Mouse (Mus musculus) liver, embryonic 11.5 days (tissue): ENCODE measurements at regions not wholly inside any gene's neighbourhood (a gene's known extent, or its start where the extent isn't known, plus 50 kb on each side); places are given as distances from the start of the nearest gene placed in this dataset.

Experiments used
- ATAC-seq: fragments of 200-750 bp; cut with Nextera tagmentation; replicated peaks from 2 replicates; pipeline ENCODE4 v1.8.0; 2017; ENCODE audit warnings: moderate number of reproducible peaks, mild to moderate bottlenecking, moderate TSS enrichment, moderate library complexity; ENCODE audit not compliant: low FRiP score
- DNase-seq: peaks from one replicate; pipeline ENCODE4 v3.0.0-alpha.2; 2017; ENCODE audit warnings: low spot score
- H3K27ac ChIP-seq: fragments of 300-500 bp; sonication (generic); 2 replicates; pipeline ENCODE4 v1.5.1; 2014; ENCODE audit warnings: mild to moderate bottlenecking, low read depth, low read length, control low read depth
- H3K27me3 ChIP-seq: fragments of 300-500 bp; sonication (generic); replicated peaks from 2 replicates; pipeline ENCODE4 v1.6.1; 2014; ENCODE audit warnings: low read length, mixed read lengths; ENCODE audit not compliant: control insufficient read depth, insufficient read depth
- H3K36me3 ChIP-seq: fragments of 300-500 bp; sonication (generic); 2 replicates; pipeline ENCODE4 v1.6.1; 2014; ENCODE audit warnings: mild to moderate bottlenecking, low read length, moderate library complexity, mixed read lengths; ENCODE audit not compliant: control insufficient read depth, insufficient read depth
- H3K4me1 ChIP-seq: fragments of 300-500 bp; sonication (generic); replicated peaks from 2 replicates; pipeline ENCODE4 v1.6.1; 2014; ENCODE audit warnings: low read length, mixed read lengths; ENCODE audit not compliant: control insufficient read depth, insufficient read depth
- H3K4me2 ChIP-seq: fragments of 300-500 bp; sonication (generic); 2 replicates; pipeline ENCODE4 v1.6.1; 2014; ENCODE audit warnings: mild to moderate bottlenecking, control low read depth, moderate library complexity
- H3K4me3 ChIP-seq: fragments of 300-500 bp; sonication (generic); 2 replicates; pipeline ENCODE4 v1.5.1; 2014; ENCODE audit warnings: low read depth, low read length, control low read depth
- H3K9ac ChIP-seq: fragments of 300-500 bp; sonication (generic); 2 replicates; pipeline ENCODE4 v1.6.1; 2014; ENCODE audit warnings: low read depth, low read length, control low read depth
- H3K9me3 ChIP-seq: fragments of 300-500 bp; sonication (generic); 2 replicates; pipeline ENCODE4 v1.6.1; 2016; ENCODE audit warnings: low read length, inconsistent platforms, mixed read lengths; ENCODE audit not compliant: control insufficient read depth
- WGBS: fragments of 180-500 bp; shearing (Covaris S2); extraction: QIAGEN DNeasy Blood & Tissue Kit; methylation state at CpG from one replicate; pipeline ENCODE4 v1.1.7; 2014; 5-methylcytosine and 5-hydroxymethylcytosine counted together

DNA sequence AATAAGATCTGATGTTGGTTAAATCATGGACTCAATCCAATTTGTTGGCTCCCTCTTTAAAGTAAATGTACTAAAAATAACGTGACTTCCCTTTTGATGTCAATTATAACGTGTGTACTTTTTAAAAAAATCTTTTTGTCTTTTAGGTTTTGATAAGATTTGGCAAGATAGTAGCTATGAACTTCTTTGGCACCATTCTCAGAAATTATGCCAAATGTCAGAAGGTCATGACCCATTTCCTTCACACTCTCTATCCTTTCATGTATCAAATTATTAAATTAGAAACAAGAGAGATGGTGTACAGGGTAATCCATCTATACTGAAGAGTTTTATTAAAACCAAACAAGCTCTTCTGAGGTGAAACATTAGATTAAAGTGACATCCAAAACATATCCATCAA lies 121.4 kb upstream of the Dph6 start:
- no peak for DNase-seq
- Histone ChIP-seq H3K4me1 (no peaks in the 10 kb centered on the region), H3K4me2 (no peak overlapping the region), H3K27me3 (no peaks in the 10 kb centered on the region), H3K9ac (no peak overlapping the region), H3K27ac (no peak overlapping the region), H3K4me3 (no peak overlapping the region), H3K9me3 (no peaks in the 10 kb centered on the region), H3K36me3 (no peaks in the 10 kb centered on the region)
- no peak for ATAC-seq
- 63% methylated on average over 2 of the region's 2 CpGs for WGBS

DNA sequence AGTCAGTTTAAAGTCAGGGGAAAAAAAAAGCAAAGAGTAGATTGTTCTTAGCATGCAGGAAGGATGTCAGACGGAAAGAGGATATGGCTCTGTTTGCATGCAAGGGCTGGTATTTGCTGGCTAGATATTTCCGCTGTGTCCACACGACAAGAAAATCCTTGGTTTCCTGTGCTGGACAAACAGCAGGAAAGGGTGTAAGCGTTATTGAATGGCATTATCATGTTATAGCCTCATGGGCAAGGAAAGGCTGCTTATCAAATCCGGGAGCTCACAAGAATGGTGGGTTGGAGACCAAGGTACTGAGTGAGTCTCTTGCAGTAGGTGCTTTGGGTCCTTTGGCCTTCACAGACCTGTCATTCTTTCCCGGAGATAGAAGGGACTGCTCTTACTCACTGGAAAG lies 127.7 kb upstream of the Dph6 start:
- Histone ChIP-seq H3K4me1 (no peaks in the 10 kb centered on the region), H3K27me3 (no peaks in the 10 kb centered on the region), H3K4me2 (no peak overlapping the region), H3K9ac (no peak overlapping the region), H3K4me3 (no peak overlapping the region), H3K36me3 (no peaks in the 10 kb centered on the region), H3K27ac (no peak overlapping the region), H3K9me3 (no peaks in the 10 kb centered on the region)
- WGBS = 55% methylated on average over 6 of the region's 6 CpGs
- DNase-seq (no peak), ATAC-seq (peak; percentile 47; the same call in 1 of the 2 replicates)

DNA sequence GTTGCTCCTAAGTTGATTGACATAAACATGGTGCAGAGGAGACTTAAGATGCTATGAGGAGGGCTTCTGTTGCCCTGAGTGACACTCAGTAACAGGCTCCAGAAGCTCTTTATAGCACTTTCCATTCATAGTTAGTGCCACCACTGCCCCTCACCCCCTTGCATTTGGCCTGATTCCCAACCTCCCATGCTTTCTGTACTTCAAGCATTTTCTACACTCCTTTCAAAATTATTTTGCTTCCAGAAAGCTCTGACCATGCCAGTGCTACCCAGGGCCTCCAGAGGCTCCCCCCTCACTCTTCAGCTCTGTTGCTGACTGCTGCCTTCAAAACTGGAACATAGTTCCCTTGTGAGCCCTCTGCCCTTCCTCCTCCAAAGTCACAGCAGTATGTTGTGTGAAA lies 129.4 kb upstream of the Dph6 start:
- Histone ChIP-seq H3K4me3 (no peak overlapping the region), H3K9me3 (no peaks in the 10 kb centered on the region), H3K27me3 (no peaks in the 10 kb centered on the region), H3K36me3 (no peaks in the 10 kb centered on the region), H3K4me2 (no peak overlapping the region), H3K9ac (no peak overlapping the region), H3K27ac (no peak overlapping the region), H3K4me1 (no peaks in the 10 kb centered on the region)
- DNase-seq (no peak), ATAC-seq (no peak)

DNA sequence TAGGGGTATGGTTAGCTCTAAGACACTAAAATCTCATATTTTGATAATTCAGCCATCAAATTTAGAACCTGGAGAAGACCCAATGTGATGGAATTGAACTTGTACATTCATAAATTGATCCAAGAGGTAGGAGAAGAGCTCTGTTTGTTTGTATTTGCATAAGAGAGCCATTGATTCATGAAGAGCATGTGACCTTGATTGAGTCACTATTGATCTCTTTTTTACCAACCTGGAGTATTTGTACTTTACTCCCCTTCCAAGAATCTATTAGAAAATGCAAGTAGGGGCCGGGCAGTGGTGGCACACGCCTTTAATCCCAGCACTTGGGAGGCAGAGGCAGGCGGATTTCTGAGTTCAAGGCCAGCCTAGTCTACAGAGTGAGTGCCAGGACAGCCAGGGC lies 133.5 kb upstream of the Dph6 start:
- no peak for DNase-seq
- Histone ChIP-seq H3K4me2 (no peak overlapping the region), H3K4me3 (no peak overlapping the region), H3K27ac (no peak overlapping the region), H3K9me3 (no peaks in the 10 kb centered on the region), H3K27me3 (no peaks in the 10 kb centered on the region), H3K4me1 (no peaks in the 10 kb centered on the region), H3K9ac (no peak overlapping the region), H3K36me3 (no peaks in the 10 kb centered on the region)
- ATAC-seq = no peak
- WGBS = 63% methylated on average over 3 of the region's 3 CpGs

DNA sequence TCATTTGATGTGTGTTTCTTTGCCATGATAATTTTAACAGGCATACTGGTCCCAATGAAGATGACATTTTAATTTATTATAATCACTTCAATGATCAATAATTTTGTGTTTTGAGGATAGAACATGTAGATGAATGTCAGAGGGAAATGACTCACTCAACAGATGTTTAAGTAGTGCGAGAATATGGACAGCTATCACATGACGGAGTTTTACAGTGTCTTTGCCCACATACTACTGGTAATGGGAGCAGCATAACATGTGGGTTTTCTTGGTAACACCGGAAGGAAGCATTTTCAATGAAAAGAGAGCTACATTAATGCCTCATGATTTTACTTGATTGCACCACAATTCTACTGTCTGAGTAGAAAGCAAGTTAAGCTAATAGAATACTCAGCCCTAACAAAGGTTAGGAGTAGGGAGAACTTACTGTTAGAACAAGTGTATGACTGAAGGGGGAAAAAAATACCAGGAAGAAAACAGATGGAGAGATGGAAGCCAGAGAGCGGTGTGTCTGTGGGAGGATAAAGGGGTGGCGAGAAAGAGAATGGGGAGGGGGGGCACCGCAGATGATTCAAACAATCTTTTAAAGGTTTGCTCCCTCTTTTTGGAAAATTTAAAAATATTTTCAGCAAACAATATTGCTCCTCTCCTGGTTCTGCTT lies 142.0 kb upstream of the Dph6 start:
- Histone ChIP-seq H3K4me3 (no peak overlapping the region), H3K27me3 (no peaks in the 10 kb centered on the region), H3K9me3 (no peaks in the 10 kb centered on the region), H3K9ac (no peak overlapping the region), H3K4me2 (no peak overlapping the region), H3K4me1 (no peaks in the 10 kb centered on the region), H3K36me3 (no peaks in the 10 kb centered on the region), H3K27ac (no peak overlapping the region)
- 83% methylated on average over 6 of the region's 6 CpGs for WGBS
- DNase-seq (no peak), ATAC-seq (no peak)

DNA sequence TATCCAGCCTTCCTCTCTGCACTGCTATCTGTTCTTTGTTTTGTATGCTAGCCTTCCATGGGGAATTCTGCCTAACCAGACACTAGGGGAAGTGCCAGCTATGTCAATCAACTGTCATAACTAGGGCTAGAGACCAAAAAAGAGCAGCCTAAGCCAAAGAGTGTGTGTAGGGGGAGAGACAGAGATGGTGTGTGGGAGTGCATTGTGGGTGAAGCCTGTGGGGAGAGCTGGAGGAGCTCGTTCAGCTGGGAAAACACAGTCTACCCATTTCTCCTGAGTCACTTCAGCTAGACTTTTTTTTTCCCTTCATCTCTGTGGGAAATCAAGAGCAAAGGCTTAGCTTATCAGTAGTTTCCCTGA lies 142.5 kb upstream of the Dph6 start:
- H3K9ac ChIP-seq = no peak overlapping the region
- no peaks in the 10 kb centered on the region for H3K9me3 ChIP-seq
- H3K4me1 ChIP-seq = no peaks in the 10 kb centered on the region
- no peak overlapping the region for H3K4me2 ChIP-seq
- ATAC-seq (no peak), DNase-seq (no peak)
- WGBS = 11% methylated on average over 1 of the region's 1 CpGs
- H3K27me3 ChIP-seq = no peaks in the 10 kb centered on the region
- H3K27ac ChIP-seq = no peak overlapping the region
- H3K36me3 ChIP-seq = no peaks in the 10 kb centered on the region
- no peak overlapping the region for H3K4me3 ChIP-seq

DNA sequence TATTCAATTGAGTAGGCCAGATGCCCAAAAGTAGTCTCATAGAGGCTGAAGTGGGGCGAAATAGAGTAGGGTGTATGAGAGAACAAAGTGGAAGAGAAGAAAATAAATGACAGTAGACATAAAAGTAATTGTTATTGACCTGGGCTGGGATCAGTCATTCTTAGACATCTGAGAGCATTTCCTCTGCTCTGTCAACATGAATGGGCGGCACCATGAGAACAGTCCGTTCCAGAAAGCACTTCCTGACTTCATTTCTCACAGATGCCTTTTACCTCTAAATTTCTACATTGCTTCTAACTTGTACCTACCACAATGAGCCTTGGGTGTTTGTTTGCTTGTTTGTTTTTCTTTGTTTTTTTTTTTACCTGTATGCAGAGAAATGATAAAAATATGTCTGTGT lies 148.5 kb upstream of the Dph6 start:
- Histone ChIP-seq H3K27ac (no peak overlapping the region), H3K4me3 (no peak overlapping the region), H3K4me1 (no peaks in the 10 kb centered on the region), H3K27me3 (no peaks in the 10 kb centered on the region), H3K9me3 (no peaks in the 10 kb centered on the region), H3K4me2 (no peak overlapping the region), H3K9ac (no peak overlapping the region), H3K36me3 (no peaks in the 10 kb centered on the region)
- DNase-seq = no peak
- WGBS = 73% methylated on average over 3 of the region's 3 CpGs
- ATAC-seq = no peak

DNA sequence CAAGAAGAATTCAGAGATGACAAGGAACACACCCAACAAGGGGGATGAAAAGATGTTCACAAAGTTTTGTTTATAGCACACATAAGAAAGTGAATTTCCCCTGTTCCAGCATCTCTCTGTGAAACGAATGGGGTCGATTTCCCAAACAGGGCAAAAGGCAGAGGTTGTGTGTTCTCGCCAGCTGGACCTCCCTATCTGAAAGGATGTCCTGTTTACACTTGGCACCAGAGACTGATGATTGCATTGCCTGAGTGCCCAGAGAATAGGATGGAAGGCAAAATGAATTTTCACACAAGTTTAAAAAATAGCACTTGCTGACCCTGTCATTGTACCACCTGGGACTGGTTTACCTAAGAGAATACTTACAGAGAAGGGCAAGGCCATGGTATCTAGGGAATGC lies 149.2 kb upstream of the Dph6 start:
- no peaks in the 10 kb centered on the region for H3K27me3 ChIP-seq
- no peaks in the 10 kb centered on the region for H3K4me1 ChIP-seq
- no peak overlapping the region for H3K27ac ChIP-seq
- H3K9ac ChIP-seq = no peak overlapping the region
- no peak overlapping the region for H3K4me2 ChIP-seq
- H3K4me3 ChIP-seq = no peak overlapping the region
- DNase-seq (no peak), ATAC-seq (no peak)
- no peaks in the 10 kb centered on the region for H3K36me3 ChIP-seq
- no peaks in the 10 kb centered on the region for H3K9me3 ChIP-seq
- 55% methylated on average over 3 of the region's 3 CpGs for WGBS

DNA sequence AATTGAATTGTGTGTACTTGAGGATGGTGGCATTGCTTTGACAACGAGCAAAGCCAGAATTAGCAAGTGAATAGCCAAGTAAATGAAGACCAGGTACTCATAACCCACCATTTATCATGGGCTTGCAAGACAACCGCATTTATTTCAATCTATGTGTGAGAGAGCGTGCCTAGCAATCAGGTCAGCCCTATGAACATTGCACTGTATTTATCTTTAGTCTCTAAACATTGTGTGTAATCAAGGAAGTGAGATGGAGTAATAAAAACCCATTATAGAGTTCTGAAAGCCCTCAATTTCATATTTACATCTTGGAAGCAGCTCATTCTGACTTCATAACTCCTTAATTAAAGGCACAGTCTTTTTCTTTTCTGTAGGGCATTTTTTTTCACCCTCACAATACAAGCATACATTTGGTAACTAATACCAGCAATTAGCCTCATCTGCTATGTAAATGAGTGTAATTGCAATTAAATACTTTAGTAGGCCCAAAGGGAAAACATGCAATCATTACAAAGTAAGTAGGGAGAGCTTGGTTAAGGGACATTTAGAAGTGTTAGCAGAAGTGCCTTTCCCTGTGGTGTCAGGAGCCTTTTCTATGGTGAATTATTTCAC lies 150.8 kb upstream of the Dph6 start:
- Histone ChIP-seq H3K36me3 (no peaks in the 10 kb centered on the region), H3K27ac (no peak overlapping the region), H3K27me3 (no peaks in the 10 kb centered on the region), H3K9me3 (no peaks in the 10 kb centered on the region), H3K4me1 (no peaks in the 10 kb centered on the region), H3K9ac (no peak overlapping the region), H3K4me2 (no peak overlapping the region), H3K4me3 (no peak overlapping the region)
- ATAC-seq (no peak), DNase-seq (no peak)
- 67% methylated on average over 3 of the region's 3 CpGs for WGBS
